Mouse (Mus musculus): Measurements from ENCODE around the gene Olfr1362. TPM values are rescaled to one million over a fixed set of nuclear protein-coding genes. Genes with fewer than 3 reads are reported as not detected.

Gene Olfr1362
- polyA plus RNA-seq (2012; rRNA removed) = not detected in 2 replicates
- not detected in 2 replicates for polyA plus RNA-seq (2014; fragmentation: Nextera tagmentation; extraction: Ambion mirVana)

GRCm38 (mm10) chr13:21613922-21614321 lies at the start of gene Olfr1362:
Gene Olfr1362 (minus strand): TSS chr13:21614022.
- H3K27ac ChIP-seq (replicated peaks; ENCODE audit: low read depth, low read length) = no peak within 1 kb of the TSS
- no peaks in the 10 kb centered on the region for H3K27me3 ChIP-seq (ENCODE audit: control insufficient read depth, insufficient read depth, low read length)
- no peak for TF ChIP-seq POLR2A (IDR thresholded peaks at IDR 0.05; ENCODE audit: borderline replicate concordance, extremely low read depth, insufficient read depth, insufficient read length)
- H3K9me3 ChIP-seq (ENCODE audit: control insufficient read depth, low read length) = no peaks in the 10 kb centered on the region
- H3K4me2 ChIP-seq (replicated peaks; ENCODE audit: low read depth, low read length, severe bottlenecking) = no peak within 1 kb of the TSS
- H3K9ac ChIP-seq (ENCODE audit: low read depth, low read length, severe bottlenecking) = no peak within 1 kb of the TSS
- no peaks in the 10 kb centered on the region for H3K4me1 ChIP-seq (ENCODE audit: control insufficient read depth, insufficient read depth, low read length)
- DNase-seq (ENCODE audit: low spot score) (no peak), ATAC-seq (ENCODE audit: low FRiP score, low read depth) (no peak)
- no peak within 1 kb of the TSS for H3K4me3 ChIP-seq (replicated peaks; ENCODE audit: low read length)
- H3K36me3 ChIP-seq (ENCODE audit: control insufficient read depth, insufficient read depth, low read length) = no peaks in the 10 kb centered on the region

DNA sequence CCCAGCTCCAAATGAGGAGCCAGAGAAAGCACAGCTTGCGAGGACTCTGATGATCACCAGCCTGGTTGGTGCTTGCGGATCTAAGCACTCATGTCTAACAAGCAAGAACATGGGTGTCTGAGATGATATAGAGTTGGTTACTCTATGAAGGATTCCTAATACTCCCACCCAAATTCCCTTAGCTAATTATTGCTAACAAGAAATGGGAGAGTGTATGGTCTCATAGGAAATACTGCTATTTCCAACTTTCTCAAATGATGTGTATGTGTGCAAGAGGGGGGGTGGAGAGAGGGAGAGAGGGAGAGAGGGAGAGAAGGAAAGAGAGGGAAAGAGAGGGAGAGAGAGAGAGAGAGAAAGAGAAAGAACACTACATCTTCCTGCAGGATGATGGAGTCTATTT lies 49.5 kb upstream of the Olfr1362 start, which contains the start of gene Olfr1361:
Gene Olfr1361 (minus strand): TSS at position 101 of the 400 bp plus-strand sequence.
- 48% methylated on average over 2 of the region's 2 CpGs for WGBS
- no peak within 1 kb of the TSS for H3K4me2 ChIP-seq (replicated peaks; ENCODE audit: low read depth, low read length, severe bottlenecking)
- no peaks in the 10 kb centered on the region for H3K27me3 ChIP-seq (ENCODE audit: control insufficient read depth, insufficient read depth, low read length)
- H3K4me1 ChIP-seq (ENCODE audit: control insufficient read depth, insufficient read depth, low read length) = no peaks in the 10 kb centered on the region
- ATAC-seq (ENCODE audit: low FRiP score, low read depth) (no peak), DNase-seq (ENCODE audit: low spot score) (no peak)
- H3K4me3 ChIP-seq (replicated peaks; ENCODE audit: low read length) = no peak within 1 kb of the TSS
- H3K9ac ChIP-seq (ENCODE audit: low read depth, low read length, severe bottlenecking) = no peak within 1 kb of the TSS
- H3K9me3 ChIP-seq (ENCODE audit: control insufficient read depth, low read length) = no peaks in the 10 kb centered on the region
- TF ChIP-seq POLR2A (IDR thresholded peaks at IDR 0.05; ENCODE audit: borderline replicate concordance, extremely low read depth, insufficient read depth, insufficient read length) = no peak
- no peak within 1 kb of the TSS for H3K27ac ChIP-seq (replicated peaks; ENCODE audit: low read depth, low read length)
- no peaks in the 10 kb centered on the region for H3K36me3 ChIP-seq (ENCODE audit: control insufficient read depth, insufficient read depth, low read length)

DNA sequence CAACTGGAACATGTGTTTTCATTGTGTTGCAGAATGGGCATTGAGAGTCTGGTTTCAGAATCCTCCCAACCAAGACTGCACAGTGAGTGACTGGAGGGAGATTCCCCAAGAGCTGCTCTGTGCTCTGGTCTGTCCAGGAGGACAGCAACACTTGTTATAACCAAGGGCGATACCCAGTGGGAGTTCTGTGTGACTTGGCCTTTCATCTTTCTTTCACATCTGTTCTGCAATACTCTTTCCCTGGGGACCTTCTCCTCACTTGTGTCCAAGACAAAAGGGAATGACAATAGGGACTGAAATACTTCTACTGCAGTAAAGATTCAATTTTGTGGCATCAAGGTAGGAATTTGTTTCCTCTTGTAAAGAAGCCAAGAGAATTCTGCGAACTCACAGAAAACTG lies 28.6 kb upstream of the Olfr1362 start, which contains the start of gene Olfr11:
Gene Olfr11 (minus strand): TSS at position 101 of the 400 bp plus-strand sequence.
- H3K36me3 ChIP-seq (ENCODE audit: control insufficient read depth, insufficient read depth, low read length) = no peaks in the 10 kb centered on the region
- H3K27ac ChIP-seq (replicated peaks; ENCODE audit: low read depth, low read length) = no peak within 1 kb of the TSS
- TF ChIP-seq POLR2A (IDR thresholded peaks at IDR 0.05; ENCODE audit: borderline replicate concordance, extremely low read depth, insufficient read depth, insufficient read length) = no peak
- H3K9me3 ChIP-seq (ENCODE audit: control insufficient read depth, low read length) = no peaks in the 10 kb centered on the region
- ATAC-seq (ENCODE audit: low FRiP score, low read depth) = no peak
- WGBS = 77% methylated on average over 2 of the region's 2 CpGs
- no peaks in the 10 kb centered on the region for H3K4me1 ChIP-seq (ENCODE audit: control insufficient read depth, insufficient read depth, low read length)
- no peak within 1 kb of the TSS for H3K4me2 ChIP-seq (replicated peaks; ENCODE audit: low read depth, low read length, severe bottlenecking)
- DNase-seq (ENCODE audit: low spot score) = no peak
- no peaks in the 10 kb centered on the region for H3K27me3 ChIP-seq (ENCODE audit: control insufficient read depth, insufficient read depth, low read length)
- no peak within 1 kb of the TSS for H3K9ac ChIP-seq (ENCODE audit: low read depth, low read length, severe bottlenecking)
- no peak within 1 kb of the TSS for H3K4me3 ChIP-seq (replicated peaks; ENCODE audit: low read length)

- Histone ChIP-seq H3K9me3 (ENCODE audit: control insufficient read depth, low read length) (no peaks in the 10 kb centered on the region), H3K36me3 (ENCODE audit: control insufficient read depth, insufficient read depth, low read length) (no peaks in the 10 kb centered on the region), H3K4me1 (ENCODE audit: control insufficient read depth, insufficient read depth, low read length) (no peaks in the 10 kb centered on the region), H3K4me3 (replicated peaks; ENCODE audit: low read length) (no peak overlapping the region), H3K9ac (ENCODE audit: low read depth, low read length, severe bottlenecking) (no peak overlapping the region), H3K27me3 (ENCODE audit: control insufficient read depth, insufficient read depth, low read length) (no peaks in the 10 kb centered on the region), H3K27ac (replicated peaks; ENCODE audit: low read depth, low read length) (no peak overlapping the region), H3K4me2 (replicated peaks; ENCODE audit: low read depth, low read length, severe bottlenecking) (no peak overlapping the region)
- WGBS = 54% methylated on average over 2 of the region's 2 CpGs
- no peak for TF ChIP-seq POLR2A (IDR thresholded peaks at IDR 0.05; ENCODE audit: borderline replicate concordance, extremely low read depth, insufficient read depth, insufficient read length)
- DNase-seq (ENCODE audit: low spot score) (no peak), ATAC-seq (ENCODE audit: low FRiP score, low read depth) (no peak)
These were observed 22.2 kb downstream of the Olfr1362 start for GRCm38 (mm10) chr13:21591618-21592017.

- Histone ChIP-seq H3K9ac (ENCODE audit: low read depth, low read length, severe bottlenecking) (no peak within 1 kb of the TSS), H3K36me3 (ENCODE audit: control insufficient read depth, insufficient read depth, low read length) (no peaks in the 10 kb centered on the region), H3K4me2 (replicated peaks; ENCODE audit: low read depth, low read length, severe bottlenecking) (no peak within 1 kb of the TSS), H3K27me3 (ENCODE audit: control insufficient read depth, insufficient read depth, low read length) (no peaks in the 10 kb centered on the region), H3K4me3 (replicated peaks; ENCODE audit: low read length) (no peak within 1 kb of the TSS), H3K27ac (replicated peaks; ENCODE audit: low read depth, low read length) (no peak within 1 kb of the TSS), H3K9me3 (ENCODE audit: control insufficient read depth, low read length) (no peaks in the 10 kb centered on the region), H3K4me1 (ENCODE audit: control insufficient read depth, insufficient read depth, low read length) (no peaks in the 10 kb centered on the region)
- 89% methylated on average over 2 of the region's 2 CpGs for WGBS
- DNase-seq (ENCODE audit: low spot score) = no peak
- TF ChIP-seq POLR2A (IDR thresholded peaks at IDR 0.05; ENCODE audit: borderline replicate concordance, extremely low read depth, insufficient read depth, insufficient read length) = no peak
- ATAC-seq (ENCODE audit: low FRiP score, low read depth) = no peak
These were observed 32.2 kb downstream of the Olfr1362 start, which contains the start of gene Olfr1364 for GRCm38 (mm10) chr13:21581659-21582058. Gene Olfr1364 (minus strand): TSS chr13:21581759.

Other genes with a start within 250 kb of the Olfr1362 start
Only the 30 nearest of the 34 such genes appear.
- gene Pgbd1, start 173.0 kb downstream of the Olfr1362 start, polyA plus RNA-seq (2012; rRNA removed) = 2.1 and 3.1 TPM in 2 replicates
- gene Pgbd1, start 173.0 kb downstream of the Olfr1362 start, polyA plus RNA-seq (2014; fragmentation: Nextera tagmentation; extraction: Ambion mirVana) = 2.4 and 3.1 TPM in 2 replicates
- 44.6 and 52.4 TPM in 2 replicates for gene Zscan26, start 160.3 kb downstream of the Olfr1362 start, polyA plus RNA-seq (2012; rRNA removed)
- 17.7 and 20.5 TPM in 2 replicates for gene Zscan26, start 160.3 kb downstream of the Olfr1362 start, polyA plus RNA-seq (2014; fragmentation: Nextera tagmentation; extraction: Ambion mirVana)
- gene Nkapl, start 145.5 kb downstream of the Olfr1362 start, polyA plus RNA-seq (2012; rRNA removed) = 0.55 and 0.69 TPM in 2 replicates
- gene Nkapl, start 145.5 kb downstream of the Olfr1362 start, polyA plus RNA-seq (2014; fragmentation: Nextera tagmentation; extraction: Ambion mirVana) = 2.4 and 2.6 TPM in 2 replicates
- 1.8 and 2.2 TPM in 2 replicates for gene Zkscan4, start 135.1 kb downstream of the Olfr1362 start, polyA plus RNA-seq (2012; rRNA removed)
- gene Zkscan4, start 135.1 kb downstream of the Olfr1362 start, polyA plus RNA-seq (2014; fragmentation: Nextera tagmentation; extraction: Ambion mirVana) = 2.9 and 3.8 TPM in 2 replicates
- gene Gm10065, start 134.6 kb downstream of the Olfr1362 start, polyA plus RNA-seq (2012; rRNA removed) = not detected in 2 replicates
- not detected in 2 replicates for gene Gm10065, start 134.6 kb downstream of the Olfr1362 start, polyA plus RNA-seq (2014; fragmentation: Nextera tagmentation; extraction: Ambion mirVana)
- 0.17 and 0.30 TPM in 2 replicates for gene AK157302, start 118.8 kb downstream of the Olfr1362 start, polyA plus RNA-seq (2012; rRNA removed)
- gene AK157302, start 118.8 kb downstream of the Olfr1362 start, polyA plus RNA-seq (2014; fragmentation: Nextera tagmentation; extraction: Ambion mirVana) = 0.28 and 0.29 TPM in 2 replicates
- 5.1 and 5.9 TPM in 2 replicates for gene Gm11273, start 112.6 kb downstream of the Olfr1362 start, polyA plus RNA-seq (2012; rRNA removed)
- gene Gm11273, start 112.6 kb downstream of the Olfr1362 start, polyA plus RNA-seq (2014; fragmentation: Nextera tagmentation; extraction: Ambion mirVana) = 6.1 and 6.8 TPM in 2 replicates
- gene Zkscan8, start 82.9 kb downstream of the Olfr1362 start, polyA plus RNA-seq (2012; rRNA removed) = 12.9 and 16.2 TPM in 2 replicates
- 8.8 and 10.0 TPM in 2 replicates for gene Zkscan8, start 82.9 kb downstream of the Olfr1362 start, polyA plus RNA-seq (2014; fragmentation: Nextera tagmentation; extraction: Ambion mirVana)
- gene Olfr1366, start 71.2 kb downstream of the Olfr1362 start, polyA plus RNA-seq (2012; rRNA removed) = not detected in 2 replicates
- 0.15 and 0.30 TPM in 2 replicates for gene Olfr1366, start 71.2 kb downstream of the Olfr1362 start, polyA plus RNA-seq (2014; fragmentation: Nextera tagmentation; extraction: Ambion mirVana)
- gene Olfr1535, start 54.1 kb downstream of the Olfr1362 start, polyA plus RNA-seq (2012; rRNA removed) = not detected in 2 replicates
- gene Olfr1535, start 54.1 kb downstream of the Olfr1362 start, polyA plus RNA-seq (2014; fragmentation: Nextera tagmentation; extraction: Ambion mirVana) = not detected in 2 replicates
- gene Olfr1364, start 32.3 kb downstream of the Olfr1362 start, polyA plus RNA-seq (2012; rRNA removed) = not detected in 2 replicates
- not detected in 2 replicates for gene Olfr1364, start 32.3 kb downstream of the Olfr1362 start, polyA plus RNA-seq (2014; fragmentation: Nextera tagmentation; extraction: Ambion mirVana)
- not detected in 2 replicates for gene Olfr11, start 28.5 kb upstream of the Olfr1362 start, polyA plus RNA-seq (2012; rRNA removed)
- gene Olfr11, start 28.5 kb upstream of the Olfr1362 start, polyA plus RNA-seq (2014; fragmentation: Nextera tagmentation; extraction: Ambion mirVana) = not detected in 2 replicates
- not detected in 2 replicates for gene Olfr1361, start 49.4 kb upstream of the Olfr1362 start, polyA plus RNA-seq (2012; rRNA removed)
- gene Olfr1361, start 49.4 kb upstream of the Olfr1362 start, polyA plus RNA-seq (2014; fragmentation: Nextera tagmentation; extraction: Ambion mirVana) = not detected in 2 replicates
- gene Olfr1360, start 63.4 kb upstream of the Olfr1362 start, polyA plus RNA-seq (2012; rRNA removed) = not detected in 2 replicates
- not detected in 2 replicates for gene Olfr1360, start 63.4 kb upstream of the Olfr1362 start, polyA plus RNA-seq (2014; fragmentation: Nextera tagmentation; extraction: Ambion mirVana)
- not detected in 2 replicates for gene Olfr1359, start 84.1 kb upstream of the Olfr1362 start, polyA plus RNA-seq (2012; rRNA removed)
- not detected in 2 replicates for gene Olfr1359, start 84.1 kb upstream of the Olfr1362 start, polyA plus RNA-seq (2014; fragmentation: Nextera tagmentation; extraction: Ambion mirVana)
- gene Hist1h2bl, start 102.1 kb upstream of the Olfr1362 start, polyA plus RNA-seq (2012; rRNA removed) = 15.9 and 20.8 TPM in 2 replicates
- 2.4 and 4.4 TPM in 2 replicates for gene Hist1h2bl, start 102.1 kb upstream of the Olfr1362 start, polyA plus RNA-seq (2014; fragmentation: Nextera tagmentation; extraction: Ambion mirVana)
- gene Hist1h2ai, start 102.4 kb upstream of the Olfr1362 start, polyA plus RNA-seq (2012; rRNA removed) = 17.5 and 34.8 TPM in 2 replicates
- gene Hist1h2ai, start 102.4 kb upstream of the Olfr1362 start, polyA plus RNA-seq (2014; fragmentation: Nextera tagmentation; extraction: Ambion mirVana) = 30.7 and 38.1 TPM in 2 replicates
- gene Hist1h3h, start 103.6 kb upstream of the Olfr1362 start, polyA plus RNA-seq (2012; rRNA removed) = 34.5 and 61.8 TPM in 2 replicates
- gene Hist1h3h, start 103.6 kb upstream of the Olfr1362 start, polyA plus RNA-seq (2014; fragmentation: Nextera tagmentation; extraction: Ambion mirVana) = 18.4 and 18.6 TPM in 2 replicates
- 15.1 and 19.3 TPM in 2 replicates for gene Hist1h2bm, start 108.0 kb upstream of the Olfr1362 start, polyA plus RNA-seq (2012; rRNA removed)
- 4.8 and 6.3 TPM in 2 replicates for gene Hist1h2bm, start 108.0 kb upstream of the Olfr1362 start, polyA plus RNA-seq (2014; fragmentation: Nextera tagmentation; extraction: Ambion mirVana)
- 13.7 and 13.8 TPM in 2 replicates for gene Hist1h4j, start 121.0 kb upstream of the Olfr1362 start, polyA plus RNA-seq (2012; rRNA removed)
- 1.00 and 1.3 TPM in 2 replicates for gene Hist1h4j, start 121.0 kb upstream of the Olfr1362 start, polyA plus RNA-seq (2014; fragmentation: Nextera tagmentation; extraction: Ambion mirVana)
- 22.1 and 22.3 TPM in 2 replicates for gene Hist1h4k, start 136.5 kb upstream of the Olfr1362 start, polyA plus RNA-seq (2012; rRNA removed)
- 1.4 and 4.0 TPM in 2 replicates for gene Hist1h4k, start 136.5 kb upstream of the Olfr1362 start, polyA plus RNA-seq (2014; fragmentation: Nextera tagmentation; extraction: Ambion mirVana)
- gene Hist1h2ak, start 139.8 kb upstream of the Olfr1362 start, polyA plus RNA-seq (2012; rRNA removed) = 26.8 and 28.1 TPM in 2 replicates
- 11.0 and 17.9 TPM in 2 replicates for gene Hist1h2ak, start 139.8 kb upstream of the Olfr1362 start, polyA plus RNA-seq (2014; fragmentation: Nextera tagmentation; extraction: Ambion mirVana)
- gene Hist1h2bn, start 140.1 kb upstream of the Olfr1362 start, polyA plus RNA-seq (2012; rRNA removed) = 15.3 and 18.4 TPM in 2 replicates
- gene Hist1h2bn, start 140.1 kb upstream of the Olfr1362 start, polyA plus RNA-seq (2014; fragmentation: Nextera tagmentation; extraction: Ambion mirVana) = 3.2 and 3.4 TPM in 2 replicates
- gene Hist1h1b, start 166.6 kb upstream of the Olfr1362 start, polyA plus RNA-seq (2012; rRNA removed) = 5.9 and 6.7 TPM in 2 replicates
- 8.9 and 13.0 TPM in 2 replicates for gene Hist1h1b, start 166.6 kb upstream of the Olfr1362 start, polyA plus RNA-seq (2014; fragmentation: Nextera tagmentation; extraction: Ambion mirVana)
- 39.9 and 59.2 TPM in 2 replicates for gene Hist1h3i, start 169.3 kb upstream of the Olfr1362 start, polyA plus RNA-seq (2012; rRNA removed)
- 142 and 166 TPM in 2 replicates for gene Hist1h3i, start 169.3 kb upstream of the Olfr1362 start, polyA plus RNA-seq (2014; fragmentation: Nextera tagmentation; extraction: Ambion mirVana)
- gene Hist1h2an, start 173.2 kb upstream of the Olfr1362 start, polyA plus RNA-seq (2012; rRNA removed) = 9.3 and 19.2 TPM in 2 replicates
- 6.1 and 8.1 TPM in 2 replicates for gene Hist1h2an, start 173.2 kb upstream of the Olfr1362 start, polyA plus RNA-seq (2014; fragmentation: Nextera tagmentation; extraction: Ambion mirVana)
- 1.8 and 2.2 TPM in 2 replicates for gene Hist1h2bp, start 173.4 kb upstream of the Olfr1362 start, polyA plus RNA-seq (2012; rRNA removed)
- 1.9 and 2.1 TPM in 2 replicates for gene Hist1h2bp, start 173.4 kb upstream of the Olfr1362 start, polyA plus RNA-seq (2014; fragmentation: Nextera tagmentation; extraction: Ambion mirVana)
- 18.4 and 18.7 TPM in 2 replicates for gene Hist1h2bq, start 196.2 kb upstream of the Olfr1362 start, polyA plus RNA-seq (2012; rRNA removed)
- gene Hist1h2bq, start 196.2 kb upstream of the Olfr1362 start, polyA plus RNA-seq (2014; fragmentation: Nextera tagmentation; extraction: Ambion mirVana) = 20.2 and 24.7 TPM in 2 replicates
- gene Hist1h2ao, start 196.4 kb upstream of the Olfr1362 start, polyA plus RNA-seq (2012; rRNA removed) = not detected in 2 replicates
- gene Hist1h2ao, start 196.4 kb upstream of the Olfr1362 start, polyA plus RNA-seq (2014; fragmentation: Nextera tagmentation; extraction: Ambion mirVana) = 2.1 TPM in 1 of 2 replicates, not detected in the other
- not detected in 2 replicates for gene Hist1h4m, start 197.7 kb upstream of the Olfr1362 start, polyA plus RNA-seq (2012; rRNA removed)
- not detected in 2 replicates for gene Hist1h4m, start 197.7 kb upstream of the Olfr1362 start, polyA plus RNA-seq (2014; fragmentation: Nextera tagmentation; extraction: Ambion mirVana)